Mouse (Mus musculus) kidney, postnatal 36 days (tissue): ENCODE data around the gene Olfr1008.
"Not testable (repeated sequence)": the region's sequence is repeated elsewhere in the genome, so short reads cannot be mapped to it uniquely, and the experiment has no call there.

Experiments used
- DNase-seq, 2 experiments: peaks; one replicate each; pipeline ENCODE4 v3.0.0; 2021 to 2022; ENCODE audit warnings: mixed read lengths in 2 of 2

Olfr1008 gene

DNA sequence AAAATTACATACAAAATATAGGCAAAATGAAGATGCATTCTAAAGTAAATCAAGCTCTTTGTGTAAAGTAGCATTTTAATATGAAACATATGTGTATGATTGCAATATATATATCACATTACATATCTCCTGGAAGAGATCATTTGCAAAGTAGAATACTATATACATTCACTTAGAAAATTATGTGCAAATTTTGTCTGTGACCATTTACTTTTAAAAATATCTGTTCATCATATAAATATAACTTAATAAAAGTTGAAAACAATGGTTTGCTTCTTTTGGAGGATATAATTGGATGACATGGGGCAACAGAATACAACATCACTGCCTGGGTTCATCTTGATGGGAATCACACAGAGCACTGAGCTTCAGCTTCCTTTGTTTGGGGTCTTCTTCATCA is at the start of gene Olfr1008:
TSS of gene Olfr1008 (plus strand) at position 301 of the 400 bp plus-strand sequence.
- DNase-seq, result no peak

DNA sequence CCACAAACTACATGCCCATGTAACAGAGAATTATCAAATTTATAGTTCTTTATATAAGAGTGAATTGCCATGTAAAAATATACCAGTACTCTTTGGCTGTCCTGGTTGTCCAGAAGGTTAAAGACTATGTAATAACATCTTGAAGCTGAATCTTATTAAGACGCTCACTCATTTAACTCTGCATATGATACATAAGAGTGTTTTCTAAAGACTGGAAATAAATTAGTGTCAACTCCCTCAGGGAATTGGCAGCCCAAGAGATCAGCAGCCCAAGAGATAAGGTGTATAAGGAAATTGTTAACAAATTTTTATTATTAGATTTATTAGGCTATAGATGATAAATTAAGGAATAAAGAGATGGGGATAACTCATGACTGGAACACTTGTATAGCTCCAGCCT is 38.6 kb upstream of the Olfr1008 start, which contains the start of gene Olfr1002:
TSS of gene Olfr1002 (minus strand) at position 101 of the 400 bp plus-strand sequence.
- no peak for DNase-seq

DNA sequence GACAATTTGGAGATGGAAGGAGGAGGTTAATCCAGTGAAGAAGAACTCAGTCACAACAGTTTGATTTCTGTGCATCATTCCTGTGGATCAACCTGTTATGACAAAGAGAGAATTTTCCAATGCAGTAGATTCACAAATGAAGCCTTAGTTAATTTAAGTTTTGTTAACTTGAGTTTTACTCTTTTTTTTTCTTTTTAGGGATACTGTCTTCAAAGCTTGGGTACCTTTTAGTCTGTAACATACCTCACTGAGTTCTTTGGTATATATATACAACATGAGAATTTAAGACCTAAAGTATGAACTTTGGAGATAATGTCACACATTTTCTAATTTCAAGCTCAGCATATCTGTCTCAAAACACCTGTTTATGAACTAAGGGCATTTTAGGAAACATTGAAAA is 24.9 kb upstream of the Olfr1008 start, which contains the start of gene Olfr154:
TSS of gene Olfr154 (minus strand) at position 101 of the 400 bp plus-strand sequence.
- DNase-seq, result not testable (repeated sequence)

DNA sequence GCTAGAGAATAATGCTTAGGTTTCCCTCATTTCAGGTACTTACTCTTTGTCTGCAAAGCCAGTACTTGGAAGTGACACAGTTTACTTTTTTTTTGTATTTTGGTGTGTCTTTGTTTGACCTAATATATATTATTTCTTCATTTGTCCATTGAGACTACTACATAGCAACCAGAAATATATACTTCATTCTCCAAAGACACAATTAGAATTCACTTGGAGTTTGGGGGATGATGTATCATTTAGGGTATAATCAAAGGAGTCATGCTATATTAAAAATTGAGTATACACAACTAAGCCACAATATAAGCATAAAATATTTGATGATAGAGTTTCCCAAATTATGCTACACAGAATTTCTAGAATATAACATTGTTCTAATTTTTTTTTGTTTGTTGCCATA is 10.6 kb upstream of the Olfr1008 start, which contains the start of gene Olfr1006:
TSS of gene Olfr1006 (minus strand) at position 101 of the 400 bp plus-strand sequence.
- no peak for DNase-seq

DNA sequence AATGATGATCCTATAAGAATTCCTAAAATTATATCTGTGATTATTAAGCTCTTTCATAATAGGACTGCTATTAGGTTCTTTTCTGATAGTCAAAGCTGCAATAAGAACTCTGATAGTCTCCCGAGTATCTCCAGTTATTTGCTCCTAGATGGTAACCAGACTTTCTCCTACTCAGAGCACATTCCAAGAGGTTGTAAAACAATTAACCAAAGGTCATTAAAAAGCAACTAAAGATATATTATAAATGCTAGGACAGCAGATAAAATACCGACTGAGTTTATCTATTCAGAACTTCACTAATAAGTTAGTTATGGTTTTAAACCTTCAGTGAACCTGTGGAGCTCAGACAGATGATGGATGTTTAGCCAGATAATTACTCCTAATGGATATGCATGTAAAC is 21.4 kb downstream of the Olfr1008 start:
- DNase-seq, result not testable (repeated sequence)

DNA sequence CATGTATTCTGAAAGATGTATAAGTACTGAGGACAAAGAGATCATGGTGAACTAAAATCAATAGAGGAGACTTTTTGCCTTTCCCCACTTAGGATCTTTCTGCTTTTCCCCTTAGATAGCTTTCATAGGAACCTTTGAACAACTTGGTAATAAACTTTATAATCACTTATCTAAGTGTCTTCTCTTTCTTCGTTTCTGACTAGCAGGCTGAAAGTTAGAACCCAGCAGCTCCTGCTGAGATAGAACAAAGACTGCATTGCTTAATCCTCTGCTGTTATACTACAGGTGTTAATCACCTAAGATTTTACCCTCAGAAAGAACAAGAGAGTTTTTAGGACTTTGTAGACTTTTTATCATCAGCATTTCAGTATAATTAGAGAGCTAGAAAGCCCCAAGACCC is 21.9 kb downstream of the Olfr1008 start:
- DNase-seq, result no peak

DNA sequence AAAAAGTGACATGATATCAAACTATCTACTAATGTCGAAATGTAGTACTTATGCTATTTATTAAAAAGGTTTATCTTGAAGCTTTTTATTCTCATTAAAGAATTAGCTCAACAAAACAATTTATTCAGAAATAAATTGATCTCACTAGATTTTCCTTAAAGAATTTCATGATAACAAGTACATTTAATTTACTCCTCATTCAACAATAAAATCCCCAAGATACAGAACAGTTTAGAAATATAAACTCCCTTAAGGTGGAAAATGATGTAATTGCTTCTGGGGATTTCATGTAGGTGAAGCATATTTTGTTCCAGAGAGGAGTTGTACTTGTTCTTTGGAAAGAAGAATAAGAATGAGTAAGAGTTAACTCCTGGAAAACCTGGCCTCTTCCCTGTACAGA is 25.9 kb downstream of the Olfr1008 start, which contains the start of gene Olfr1009:
TSS of gene Olfr1009 (plus strand) at position 301 of the 400 bp plus-strand sequence.
- DNase-seq, result no peak

DNA sequence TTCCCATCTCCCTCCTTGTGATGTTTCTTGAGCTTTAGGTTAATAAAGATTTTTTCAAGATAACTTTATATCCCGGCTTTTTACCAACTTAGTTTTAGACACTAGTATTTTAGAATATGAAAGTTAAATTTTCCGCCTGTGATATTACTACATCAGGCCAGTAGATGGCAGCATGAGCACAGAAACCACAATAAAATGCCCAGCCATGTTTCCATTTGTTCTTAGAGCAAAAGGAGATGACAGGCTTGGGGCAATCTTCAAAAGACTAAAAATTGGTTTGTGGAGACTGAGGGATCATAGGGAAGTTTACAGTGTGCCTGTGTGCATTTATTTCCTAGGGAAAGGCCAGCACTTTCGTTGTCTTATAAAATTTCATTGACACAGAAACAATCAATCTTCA is 36.6 kb downstream of the Olfr1008 start:
- DNase-seq, result peak; percentile 3 to 31
